In genomic region chr11:117387241-117387640, GRCm38 (mm10) we compare ENCODE assay signal across 19 mouse cellular contexts.
DNase-seq lines count a peak whose midpoint lies in the region; ATAC-seq and TF ChIP-seq lines count a peak whose summit lies in the region.
"Had no signal": no experiment of that assay in that cellular context is flagged by ENCODE, and none has a peak within 500 bp of the region (broad histone marks: within the 10 kb centered on the region; RNA-seq: fewer than 3 reads in every experiment).

No protein-coding gene starts in this region.

- 0 out of 2 replicates have a peak overlapping the region, but pooled peaks have one; percentile 29 for H3K27ac ChIP-seq in hindbrain, embryonic 10.5 days
- no peak overlapping the region for H3K27ac ChIP-seq in hindbrain, embryonic 12.5 days
- H3K27ac ChIP-seq in midbrain, embryonic 16.5 days (ENCODE audit: low read length): no peak overlapping the region
- no peak overlapping the region for H3K27ac ChIP-seq in midbrain, embryonic 13.5 days
- no peak overlapping the region for H3K27ac ChIP-seq in gastrocnemius, adult 2 months
- H3K27ac ChIP-seq: liver, embryonic 12.5 days had no signal

- H3K27me3 ChIP-seq in hindbrain, embryonic 10.5 days (ENCODE audit: insufficient read depth, poor library complexity, severe bottlenecking): peaks cover 72% of the 10 kb centered on the region
- peaks cover 24% of the 10 kb centered on the region for H3K27me3 ChIP-seq in hindbrain, embryonic 12.5 days
- H3K27me3 ChIP-seq in midbrain, embryonic 16.5 days (ENCODE audit: control insufficient read depth, insufficient read depth, low read depth, low read length): no peaks in the 10 kb centered on the region
- peaks cover 24% of the 10 kb centered on the region for H3K27me3 ChIP-seq in midbrain, embryonic 13.5 days

- H3K4me1 ChIP-seq in hindbrain, embryonic 10.5 days (replicated peaks): peaks cover 48% of the 10 kb centered on the region
- peaks cover 28% of the 10 kb centered on the region for H3K4me1 ChIP-seq in hindbrain, embryonic 12.5 days
- H3K4me1 ChIP-seq in midbrain, embryonic 16.5 days (ENCODE audit: control insufficient read depth, insufficient read depth, low read length): peaks cover 18% of the 10 kb centered on the region; the same call in 1 of the 2 replicates
- H3K4me1 ChIP-seq in midbrain, embryonic 13.5 days (replicated peaks): peaks cover 50% of the 10 kb centered on the region

- H3K9me3 ChIP-seq in hindbrain, embryonic 10.5 days: no peaks in the 10 kb centered on the region
- H3K9me3 ChIP-seq in hindbrain, embryonic 12.5 days (replicated peaks): no peaks in the 10 kb centered on the region
- H3K9me3 ChIP-seq in midbrain, embryonic 16.5 days (replicated peaks; ENCODE audit: control insufficient read depth, low read length, poor library complexity, severe bottlenecking): no peaks in the 10 kb centered on the region
- no peaks in the 10 kb centered on the region for H3K9me3 ChIP-seq in midbrain, embryonic 13.5 days
- H3K9me3 ChIP-seq: liver, embryonic 12.5 days had no signal

- no peak for ATAC-seq in hindbrain, embryonic 12.5 days (ENCODE audit: low FRiP score)
- peak; percentile 47; the same call in 1 of the 2 replicates for ATAC-seq in midbrain, embryonic 16.5 days
- ATAC-seq in midbrain, embryonic 13.5 days: no peak
- no peak for ATAC-seq in erythroid progenitor cell, adult 5-6 weeks (replicated peaks; ENCODE audit: low FRiP score, poor library complexity, severe bottlenecking)
- ATAC-seq: CD4-positive, CD25-positive, alpha-beta regulatory T cell, adult 4 months; inflammation-experienced regulatory T-cells, adult 6 months had no signal

- no peak overlapping the region for H3K9ac ChIP-seq in hindbrain, embryonic 12.5 days
- H3K9ac ChIP-seq in midbrain, embryonic 16.5 days (ENCODE audit: low read depth, low read length): 0 out of 2 replicates have a peak overlapping the region, but pooled peaks have one; percentile 6
- H3K9ac ChIP-seq in midbrain, embryonic 13.5 days (replicated peaks): no peak overlapping the region
- H3K9ac ChIP-seq: liver, embryonic 12.5 days had no signal

- peak; percentile 68 to 71 for DNase-seq in cerebellum, postnatal 10 days
- DNase-seq in cerebellum, adult 9-11 months: no peak
- no peak for DNase-seq in hindbrain, embryonic 10.5 days (ENCODE audit: low spot score)
- DNase-seq in gastrocnemius, adult 2 months: no peak
- DNase-seq: adrenal gland, postnatal 36 days; cerebellum, adult 8-10 months; gastrocnemius, postnatal 25 days; heart, postnatal 36 days; kidney, adult 8-10 months; right cerebral cortex, postnatal 14 days; thymus, postnatal 36 days had no signal

- 84% methylated on average over 10 of the region's 10 CpGs for WGBS in hindbrain, embryonic 10.5 days
- 78% methylated on average over 10 of the region's 10 CpGs for WGBS in hindbrain, embryonic 12.5 days
- WGBS in midbrain, embryonic 16.5 days: 78% methylated on average over 10 of the region's 10 CpGs
- WGBS in midbrain, embryonic 13.5 days: 76% methylated on average over 10 of the region's 10 CpGs

- no peak overlapping the region for H3K4me3 ChIP-seq in hindbrain, embryonic 10.5 days
- H3K4me3 ChIP-seq in hindbrain, embryonic 12.5 days: no peak overlapping the region
- H3K4me3 ChIP-seq in midbrain, embryonic 16.5 days (ENCODE audit: low read depth, low read length): no peak overlapping the region
- H3K4me3 ChIP-seq in midbrain, embryonic 13.5 days (replicated peaks): no peak overlapping the region
- H3K4me3 ChIP-seq in gastrocnemius, adult 2 months: no peak overlapping the region
- H3K4me3 ChIP-seq: liver, embryonic 12.5 days had no signal

- no peak for TF ChIP-seq CTCF in gastrocnemius, adult 2 months (IDR thresholded peaks at IDR 0.05)

- H3K36me3 ChIP-seq in hindbrain, embryonic 10.5 days: no peaks in the 10 kb centered on the region
- H3K36me3 ChIP-seq in hindbrain, embryonic 12.5 days: no peaks in the 10 kb centered on the region
- H3K36me3 ChIP-seq in midbrain, embryonic 16.5 days (ENCODE audit: control insufficient read depth, insufficient read depth, low read length): no peaks in the 10 kb centered on the region
- no peaks in the 10 kb centered on the region for H3K36me3 ChIP-seq in midbrain, embryonic 13.5 days
- H3K36me3 ChIP-seq: liver, embryonic 12.5 days had no signal

- H3K4me2 ChIP-seq in hindbrain, embryonic 12.5 days (replicated peaks): no peak overlapping the region
- no peak overlapping the region for H3K4me2 ChIP-seq in midbrain, embryonic 16.5 days (ENCODE audit: low read length)
- H3K4me2 ChIP-seq in midbrain, embryonic 13.5 days (replicated peaks): no peak overlapping the region
- H3K4me2 ChIP-seq: heart, embryonic 11.5 days; liver, embryonic 12.5 days had no signal

- intact Hi-C loops in gastrocnemius, adult 2 months (cut with DNase I): loop anchor here (5.0 to 10.0 kb wide), 4 partner anchors 228 to 400 kb away; no protein-coding TSS in a partner anchor

Comparison
In these comparisons a context has a peak if more than half of its experiments do, and no peak if none do; other contexts are left out.
1. DNase-seq: peak in cerebellum, postnatal 10 days (2 of 2); none in cerebellum, adult 9-11 months (single experiment), hindbrain, embryonic 10.5 days (single experiment) and gastrocnemius, adult 2 months (single experiment).